Mouse (Mus musculus): ENCODE data around the gene Prex1.

GRCm38 (mm10) chr2:166711681-166712132 lies 1.9 kb downstream of the Prex1 start:
- TF ChIP-seq POLR2A (IDR thresholded peaks at IDR 0.05; ENCODE audit: low read depth, low read length) (no peak), CTCF (IDR thresholded peaks at IDR 0.05; ENCODE audit: extremely low read depth, insufficient read length, insufficient replicate concordance, low read depth, low read length) (no peak)

Data from small intestine, adult 2 months (tissue).